Mouse (Mus musculus): ENCODE results near the gene Rsph9. TPM values are rescaled to one million over a fixed set of nuclear protein-coding genes. Genes with fewer than 3 reads are reported as not detected.
A peak's percentile ranks its signal among the peaks of the same experiment; 100 is the strongest.

The Rsph9 gene
- polyA plus RNA-seq, 1 experiment from 2014 or later: 7.3 TPM

DNA sequence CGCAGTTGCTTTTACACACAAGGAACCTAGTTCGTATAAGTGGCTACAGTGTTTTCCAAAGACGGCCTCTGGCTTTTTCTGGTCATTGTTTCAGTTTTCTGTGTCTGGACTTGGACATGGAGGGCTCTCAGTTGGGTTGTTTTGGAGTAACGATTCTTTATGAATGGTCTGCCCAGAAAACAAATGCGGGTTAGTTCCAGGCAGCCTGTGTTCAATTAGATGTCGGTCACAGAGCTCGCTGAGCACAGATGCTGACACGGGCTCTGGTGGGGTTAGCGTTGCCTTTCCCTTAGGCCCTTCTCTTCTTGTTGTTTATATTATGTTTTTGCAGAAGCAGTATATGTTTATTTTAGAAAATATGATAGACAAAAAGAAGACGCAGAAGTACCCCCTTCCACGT is 27.9 kb downstream of the Rsph9 start:
- Histone ChIP-seq H3K9me3 (no peaks in the 10 kb centered on the region), H3K36me3 (peaks cover 43% of the 10 kb centered on the region), H3K27ac (peak overlapping the region; percentile 4; the same call in 1 of the 2 replicates), H3K4me1 (peaks cover 48% of the 10 kb centered on the region), H3K4me3 (no peak overlapping the region), H3K27me3 (ENCODE audit: insufficient read depth, poor library complexity, severe bottlenecking) (no peaks in the 10 kb centered on the region)
- 84% methylated on average over 11 of the region's 11 CpGs for WGBS
- no peak for DNase-seq (ENCODE audit: low spot score)

DNA sequence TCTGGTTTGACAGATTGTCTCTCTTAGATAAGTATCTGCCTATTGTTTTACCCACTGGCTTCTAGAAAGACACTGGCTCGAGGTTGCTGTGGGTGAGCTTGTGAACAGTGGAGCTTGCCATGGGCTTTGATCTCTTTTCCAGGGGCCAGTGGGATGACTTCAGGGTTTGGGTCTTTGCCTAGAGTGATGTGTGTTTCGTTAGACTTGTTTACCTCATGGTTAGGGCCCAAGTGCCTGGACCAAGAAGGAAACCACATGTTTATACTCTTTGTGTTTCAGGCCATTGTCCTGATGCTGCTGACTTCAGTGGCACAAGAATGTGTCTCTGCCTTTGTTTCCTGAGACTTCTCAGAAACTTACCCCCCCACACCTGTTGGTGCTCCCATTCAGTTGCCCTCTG is 28.5 kb downstream of the Rsph9 start:
- Histone ChIP-seq H3K4me1 (peaks cover 48% of the 10 kb centered on the region), H3K4me3 (no peak overlapping the region), H3K9me3 (no peaks in the 10 kb centered on the region), H3K36me3 (peaks cover 42% of the 10 kb centered on the region), H3K27me3 (ENCODE audit: insufficient read depth, poor library complexity, severe bottlenecking) (no peaks in the 10 kb centered on the region), H3K27ac (peak overlapping the region; percentile 4; the same call in 1 of the 2 replicates)
- no peak for DNase-seq (ENCODE audit: low spot score)
- WGBS: 50% methylated on average over 2 of the region's 2 CpGs

DNA sequence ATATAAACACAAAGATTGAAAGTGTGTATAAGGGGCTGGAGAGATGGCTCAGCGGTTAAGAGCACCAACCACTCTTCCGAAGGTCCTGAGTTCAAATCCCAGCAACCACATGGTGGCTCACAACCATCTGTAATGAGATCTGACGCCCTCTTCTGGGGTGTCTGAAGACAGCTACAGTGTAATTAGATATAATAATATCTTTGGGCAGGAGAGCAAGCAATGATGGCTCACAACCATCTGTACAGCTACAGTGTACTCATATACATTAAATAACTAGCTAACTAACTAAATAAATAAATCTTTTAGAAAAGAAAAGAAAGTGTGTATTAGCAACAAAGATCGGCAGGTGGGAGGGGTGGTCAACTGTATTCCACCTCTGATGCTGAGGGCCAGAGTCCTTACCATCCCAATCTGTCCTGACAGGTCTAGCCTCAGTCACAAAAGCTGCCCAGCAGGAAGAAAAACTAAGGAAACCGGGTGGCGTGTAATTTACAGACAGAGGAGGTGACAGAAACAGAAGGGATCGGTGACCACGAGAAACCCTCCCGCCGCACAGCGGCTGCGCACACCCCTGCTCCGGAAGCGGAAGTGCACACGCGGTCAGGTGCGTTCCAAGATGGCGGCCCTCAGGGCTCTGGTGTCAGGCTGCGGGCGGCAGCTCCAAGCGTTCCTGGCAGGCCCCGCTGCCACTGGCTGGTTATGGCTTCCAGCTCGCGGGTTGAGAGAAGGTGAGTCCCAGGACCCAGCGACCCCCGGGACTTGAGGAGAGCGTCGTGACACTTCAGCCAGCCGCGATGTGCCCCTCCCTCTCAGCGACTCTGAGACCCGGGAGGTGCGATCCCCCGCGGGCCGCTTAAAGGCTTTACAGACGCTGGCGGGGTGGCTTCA is 33.4 kb downstream of the Rsph9 start, which contains the start of gene Mrps18a:
Gene Mrps18a, plus strand, starts transcription at position 585 of the 888 bp plus-strand sequence.
- peaks cover 32% of the 10 kb centered on the region for H3K4me1 ChIP-seq
- DNase-seq (ENCODE audit: low spot score): peak; percentile 94
- H3K27ac ChIP-seq: peak within 1 kb of the TSS; percentile 88
- H3K9me3 ChIP-seq: no peaks in the 10 kb centered on the region
- peaks cover 4% of the 10 kb centered on the region; the same call in 1 of the 2 replicates for H3K36me3 ChIP-seq
- 5% methylated on average over 38 of the region's 38 CpGs for WGBS
- H3K4me3 ChIP-seq: peak within 1 kb of the TSS; percentile 80
- peaks cover 3% of the 10 kb centered on the region; the same call in 1 of the 2 replicates for H3K27me3 ChIP-seq (ENCODE audit: insufficient read depth, poor library complexity, severe bottlenecking)

DNA sequence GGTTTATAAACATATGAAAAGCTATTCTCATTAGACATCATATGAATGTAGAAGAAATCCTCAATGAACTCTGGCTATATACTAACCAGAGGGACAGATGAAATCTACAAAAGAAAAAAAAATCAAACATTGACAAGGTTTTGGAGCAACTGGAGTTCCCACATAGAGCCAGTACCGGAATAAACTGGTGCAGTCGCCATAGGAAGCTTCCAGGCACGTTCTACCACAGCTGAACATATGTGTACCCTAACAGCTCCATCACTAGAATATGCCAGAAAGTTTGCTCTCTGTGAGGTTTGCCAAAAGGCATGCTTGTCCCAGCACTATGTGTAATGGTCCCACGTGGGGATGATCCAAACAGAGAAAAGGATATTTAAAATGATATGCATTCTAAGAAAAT is 35.7 kb downstream of the Rsph9 start:
- peaks cover 25% of the 10 kb centered on the region for H3K4me1 ChIP-seq
- no peak for DNase-seq (ENCODE audit: low spot score)
- H3K27ac ChIP-seq: no peak overlapping the region
- H3K36me3 ChIP-seq: no peaks in the 10 kb centered on the region; the same call in 1 of the 2 replicates
- no peaks in the 10 kb centered on the region for H3K9me3 ChIP-seq
- no peak overlapping the region for H3K4me3 ChIP-seq
- WGBS: 73% methylated on average over 4 of the region's 4 CpGs
- peaks cover 3% of the 10 kb centered on the region; the same call in 1 of the 2 replicates for H3K27me3 ChIP-seq (ENCODE audit: insufficient read depth, poor library complexity, severe bottlenecking)

DNA sequence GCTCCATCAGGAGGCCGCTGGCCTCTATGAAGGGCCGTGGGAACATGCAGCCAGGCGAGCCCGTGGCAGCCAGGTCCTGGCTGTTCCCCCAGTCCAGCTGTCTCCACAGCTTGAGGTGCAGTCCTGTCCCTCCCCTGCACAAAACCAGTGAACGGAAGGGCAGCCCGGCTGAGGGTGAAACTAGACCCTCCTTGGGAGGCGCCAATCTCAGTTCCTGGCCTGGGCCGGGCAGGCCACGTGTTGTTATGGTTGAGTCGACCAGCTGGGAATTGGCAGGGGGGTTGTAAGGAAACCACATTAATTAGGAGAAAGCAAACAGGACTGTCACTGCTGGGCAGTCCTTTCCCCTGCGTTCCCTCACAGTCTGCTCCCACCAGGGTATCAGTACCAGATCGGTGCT is 39.5 kb downstream of the Rsph9 start:
- no peak overlapping the region for H3K4me3 ChIP-seq
- H3K9me3 ChIP-seq: no peaks in the 10 kb centered on the region
- H3K36me3 ChIP-seq: no peaks in the 10 kb centered on the region
- peaks cover 13% of the 10 kb centered on the region for H3K4me1 ChIP-seq
- no peak for DNase-seq (ENCODE audit: low spot score)
- WGBS: 31% methylated on average over 12 of the region's 12 CpGs
- H3K27ac ChIP-seq: peak overlapping the region; percentile 75
- peaks cover 3% of the 10 kb centered on the region; the same call in 1 of the 2 replicates for H3K27me3 ChIP-seq (ENCODE audit: insufficient read depth, poor library complexity, severe bottlenecking)

DNA sequence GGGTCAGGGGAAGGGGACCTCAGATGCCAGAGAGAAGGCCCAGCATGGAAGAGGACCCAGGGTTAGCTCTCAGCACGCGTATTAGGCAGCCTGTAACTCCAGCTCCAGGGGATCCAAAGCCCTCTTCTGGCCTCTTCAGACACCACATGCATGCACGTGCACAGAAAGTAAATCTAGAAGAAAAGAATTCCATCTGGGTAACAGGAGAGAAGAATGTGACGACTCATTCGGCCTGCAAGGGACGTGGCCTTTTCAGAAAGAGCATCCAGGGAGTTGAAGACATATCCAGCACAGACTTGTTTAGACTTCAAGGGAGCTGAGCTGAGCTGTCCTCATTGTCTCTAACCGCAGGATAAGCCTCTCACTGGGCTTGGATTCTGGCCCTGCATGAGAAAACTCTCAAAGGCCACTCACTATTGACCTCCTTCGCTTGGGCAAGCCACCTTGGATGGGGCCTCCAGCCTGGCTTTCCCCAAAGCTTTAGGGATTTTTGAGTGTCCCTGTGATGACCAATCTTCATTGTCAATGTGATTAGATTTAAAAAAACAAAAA is 41.3 kb downstream of the Rsph9 start:
- Histone ChIP-seq H3K27ac (no peak overlapping the region), H3K36me3 (no peaks in the 10 kb centered on the region), H3K9me3 (no peaks in the 10 kb centered on the region), H3K4me3 (no peak overlapping the region), H3K4me1 (peaks cover 17% of the 10 kb centered on the region), H3K27me3 (ENCODE audit: insufficient read depth, poor library complexity, severe bottlenecking) (no peaks in the 10 kb centered on the region)
- DNase-seq (ENCODE audit: low spot score): no peak
- 72% methylated on average over 8 of the region's 8 CpGs for WGBS

DNA sequence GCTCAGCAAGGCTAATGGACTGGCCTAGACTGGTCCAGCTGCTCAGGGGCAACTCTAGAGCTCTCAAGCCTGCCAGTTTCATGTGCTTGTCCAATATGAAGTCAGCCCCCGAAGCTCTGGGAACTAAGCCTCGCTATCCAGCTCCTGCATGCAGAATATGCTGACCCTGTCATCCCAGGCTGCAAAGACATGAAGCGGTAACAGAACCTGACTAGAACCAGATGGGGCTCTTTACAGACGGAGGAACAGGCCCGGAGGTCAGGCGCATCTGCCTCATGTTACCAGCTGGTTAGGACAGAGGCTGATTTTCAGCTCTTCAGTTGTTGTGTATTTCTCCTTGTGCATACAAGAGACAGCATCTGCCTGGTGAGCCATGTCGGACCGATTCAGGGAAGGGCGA is 42.1 kb downstream of the Rsph9 start:
- Histone ChIP-seq H3K9me3 (no peaks in the 10 kb centered on the region), H3K4me1 (peaks cover 17% of the 10 kb centered on the region), H3K4me3 (no peak overlapping the region), H3K27ac (no peak overlapping the region), H3K27me3 (ENCODE audit: insufficient read depth, poor library complexity, severe bottlenecking) (0 out of 2 replicates have a peak, but pooled peaks cover under 1% of the 10 kb centered on the region), H3K36me3 (no peaks in the 10 kb centered on the region)
- WGBS: 88% methylated on average over 9 of the region's 9 CpGs
- DNase-seq (ENCODE audit: low spot score): no peak

DNA sequence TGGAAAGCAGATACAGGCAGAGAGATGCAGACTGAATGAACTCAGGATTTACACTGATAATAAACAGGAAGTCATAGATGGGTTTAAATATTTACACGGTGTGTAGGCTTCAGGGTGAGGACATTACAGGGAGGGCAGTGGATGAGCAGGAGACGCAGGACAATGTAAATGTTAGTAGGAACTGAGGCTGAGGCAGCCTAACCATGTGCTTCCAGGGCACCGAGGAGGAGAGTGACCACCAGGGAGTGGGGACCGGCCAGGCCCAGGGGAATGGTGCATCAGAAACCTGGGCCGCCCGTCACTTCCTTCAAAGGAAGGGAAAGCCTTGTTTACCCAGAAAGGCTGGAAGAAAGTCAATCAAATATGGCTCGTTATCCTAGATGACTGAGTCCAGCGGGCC is 45.5 kb downstream of the Rsph9 start:
- DNase-seq (ENCODE audit: low spot score): no peak
- H3K27ac ChIP-seq: 0 out of 2 replicates have a peak overlapping the region, but pooled peaks have one; percentile 1
- H3K4me3 ChIP-seq: no peak overlapping the region

DNA sequence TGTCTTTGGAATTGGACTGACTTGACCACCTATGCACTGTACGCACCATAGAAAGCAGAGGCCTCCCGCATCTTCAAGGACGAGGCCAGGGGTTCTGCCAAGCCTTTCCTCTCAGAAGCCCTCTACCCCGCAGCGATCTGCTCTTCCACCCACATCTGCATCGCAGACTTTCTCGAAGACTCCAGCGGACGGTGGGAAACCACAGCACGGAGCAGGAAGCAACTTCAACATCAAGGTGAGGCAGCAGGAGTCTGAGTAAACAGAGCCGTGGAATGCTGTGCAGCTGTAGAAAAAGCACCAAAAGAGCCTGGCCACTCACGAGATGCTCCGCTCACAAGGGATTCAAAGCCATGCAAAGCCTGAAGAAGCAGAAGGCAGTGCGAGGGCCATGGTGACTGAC is 52.1 kb downstream of the Rsph9 start:
- Histone ChIP-seq H3K4me1 (peaks cover 11% of the 10 kb centered on the region), H3K27me3 (ENCODE audit: insufficient read depth, poor library complexity, severe bottlenecking) (peaks cover 25% of the 10 kb centered on the region), H3K9me3 (no peaks in the 10 kb centered on the region), H3K4me3 (no peak overlapping the region), H3K27ac (no peak overlapping the region), H3K36me3 (no peaks in the 10 kb centered on the region)
- WGBS: 69% methylated on average over 14 of the region's 14 CpGs
- DNase-seq (ENCODE audit: low spot score): no peak

More for the DNA sequence above, 45.5 kb downstream of the Rsph9 start:
- Histone ChIP-seq H3K9me3 (no peaks in the 10 kb centered on the region), H3K4me1 (peaks cover 12% of the 10 kb centered on the region; the same call in 1 of the 2 replicates), H3K36me3 (no peaks in the 10 kb centered on the region), H3K27me3 (ENCODE audit: insufficient read depth, poor library complexity, severe bottlenecking) (peaks cover 15% of the 10 kb centered on the region)
- WGBS: 55% methylated on average over 8 of the region's 8 CpGs

DNA sequence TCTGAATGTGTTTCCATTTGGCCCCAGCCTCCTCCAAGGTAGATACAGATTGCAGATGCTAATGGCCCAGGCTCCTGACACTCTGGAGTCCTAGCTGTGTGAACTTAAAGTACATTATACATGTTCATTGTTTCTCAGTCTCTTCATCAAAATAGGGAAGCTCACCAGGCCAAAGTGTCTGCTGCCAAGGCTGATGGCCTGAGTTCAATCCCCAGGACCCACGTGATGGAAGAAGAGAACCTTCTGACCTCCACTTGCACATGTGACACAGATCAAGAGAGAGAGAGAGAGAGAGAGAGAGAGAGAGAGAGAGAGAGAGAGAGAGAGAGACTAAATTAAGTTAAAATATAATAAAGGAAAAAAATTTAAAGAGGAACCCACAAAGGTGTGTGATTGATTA is 52.7 kb downstream of the Rsph9 start:
- Histone ChIP-seq H3K9me3 (no peaks in the 10 kb centered on the region), H3K27ac (no peak overlapping the region), H3K36me3 (no peaks in the 10 kb centered on the region), H3K4me1 (peaks cover 16% of the 10 kb centered on the region), H3K4me3 (no peak overlapping the region), H3K27me3 (ENCODE audit: insufficient read depth, poor library complexity, severe bottlenecking) (peaks cover 20% of the 10 kb centered on the region)
- 90% methylated on average over 1 of the region's 1 CpGs for WGBS
- no peak for DNase-seq (ENCODE audit: low spot score)

DNA sequence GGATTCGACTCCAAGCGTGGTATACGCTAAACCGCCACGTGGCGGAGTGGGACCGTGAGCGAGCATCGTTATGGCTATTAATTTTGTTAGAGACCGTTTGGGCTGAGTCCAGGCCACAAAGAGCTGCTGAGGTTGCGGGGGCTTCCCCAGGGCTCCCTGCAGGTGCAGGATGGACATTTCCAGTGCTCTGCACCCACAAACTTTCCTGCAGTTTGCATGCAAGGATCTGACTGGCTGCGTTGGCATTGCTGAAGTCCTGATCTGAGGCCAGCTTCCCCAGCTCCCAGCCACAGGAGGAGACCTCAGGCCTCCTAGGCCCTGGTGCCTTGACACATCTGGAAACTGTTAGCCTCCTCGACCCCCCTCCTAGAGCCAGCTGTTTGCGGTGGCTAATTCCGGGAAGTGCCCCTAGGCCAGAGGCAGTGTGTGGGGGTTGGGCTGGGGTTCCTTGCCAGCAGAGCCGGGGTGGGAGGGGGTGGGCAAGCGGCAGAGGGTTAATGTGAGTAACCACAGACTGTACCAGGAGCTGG is 57.6 kb downstream of the Rsph9 start:
- DNase-seq (ENCODE audit: low spot score): no peak
- no peaks in the 10 kb centered on the region for H3K9me3 ChIP-seq
- WGBS: 58% methylated on average over 17 of the region's 17 CpGs
- H3K27ac ChIP-seq: peak overlapping the region; percentile 74
- H3K27me3 ChIP-seq (ENCODE audit: insufficient read depth, poor library complexity, severe bottlenecking): peaks cover 14% of the 10 kb centered on the region
- H3K4me3 ChIP-seq: no peak overlapping the region
- peaks cover 37% of the 10 kb centered on the region for H3K4me1 ChIP-seq
- no peaks in the 10 kb centered on the region for H3K36me3 ChIP-seq

DNA sequence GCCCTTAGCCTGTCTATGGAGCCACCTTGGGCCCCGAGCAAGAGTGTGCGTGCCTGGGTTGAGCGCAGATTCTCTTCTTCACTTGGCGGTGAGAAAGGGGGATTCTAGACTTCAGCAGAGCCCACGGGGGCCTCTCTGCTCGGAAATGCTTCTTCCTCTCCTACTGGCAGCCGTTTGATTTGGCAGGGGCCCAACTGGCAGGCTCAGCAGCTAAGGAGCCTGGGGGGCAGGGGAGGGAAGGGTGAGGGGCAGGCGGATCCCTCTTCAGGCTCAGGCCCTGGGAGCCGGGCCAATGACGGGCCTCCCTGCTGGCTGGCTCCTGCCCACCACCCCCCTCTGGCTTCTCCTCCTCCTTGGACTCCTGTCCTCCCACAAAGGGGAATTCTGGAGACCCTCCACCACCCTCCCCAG is 59.9 kb downstream of the Rsph9 start:
- Histone ChIP-seq H3K27me3 (ENCODE audit: insufficient read depth, poor library complexity, severe bottlenecking) (peaks cover 12% of the 10 kb centered on the region), H3K36me3 (no peaks in the 10 kb centered on the region), H3K9me3 (0 out of 2 replicates have a peak, but pooled peaks cover 1% of the 10 kb centered on the region), H3K4me1 (peaks cover 54% of the 10 kb centered on the region), H3K4me3 (peak overlapping the region; percentile 38), H3K27ac (peak overlapping the region; percentile 85)
- 8% methylated on average over 10 of the region's 10 CpGs for whole genome bisulfite sequencing
- DNase-seq (ENCODE audit: low spot score): peak; percentile 88

DNA sequence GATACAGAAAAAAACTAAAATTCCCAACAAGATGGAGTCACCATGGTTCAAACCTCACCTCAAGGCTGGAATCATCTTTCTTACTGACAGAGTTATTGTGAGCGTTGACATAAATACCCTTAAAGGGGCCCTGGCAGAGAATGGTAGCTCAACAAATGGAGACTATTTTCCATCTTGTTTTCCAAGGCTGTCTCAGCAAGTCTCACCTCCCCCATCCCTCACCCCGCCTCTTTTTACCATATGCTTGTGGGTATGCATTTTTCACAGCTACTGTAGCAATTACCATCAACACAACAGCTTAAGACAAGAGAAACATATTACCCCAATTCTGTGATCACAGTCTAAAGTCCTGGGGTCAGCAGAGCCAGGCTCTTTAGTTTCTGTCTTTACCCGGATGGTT is 60.6 kb downstream of the Rsph9 start:
- Histone ChIP-seq H3K27me3 (ENCODE audit: insufficient read depth, poor library complexity, severe bottlenecking) (peaks cover 5% of the 10 kb centered on the region; the same call in 1 of the 2 replicates), H3K9me3 (0 out of 2 replicates have a peak, but pooled peaks cover 4% of the 10 kb centered on the region), H3K4me1 (peaks cover 54% of the 10 kb centered on the region), H3K36me3 (no peaks in the 10 kb centered on the region), H3K27ac (peak overlapping the region; percentile 85; the same call in 1 of the 2 replicates), H3K4me3 (no peak overlapping the region)
- 81% methylated on average over 3 of the region's 3 CpGs for WGBS
- DNase-seq (ENCODE audit: low spot score): no peak
